Mouse (Mus musculus): Measurements from ENCODE around the gene Peak1.

- no peak for TF ChIP-seq POLR2AphosphoS5 (IDR thresholded peaks at IDR 0.05; ENCODE audit: borderline replicate concordance, low read depth, low read length)
- TF ChIP-seq MEF2A (IDR thresholded peaks at IDR 0.05; ENCODE audit: extremely low read depth, insufficient replicate concordance, low read depth, low read length, poor library complexity, severe bottlenecking): no peak
- peak; percentile 9; the same call in 1 of the 2 replicates for TF ChIP-seq MAX (IDR thresholded peaks at IDR 0.05; ENCODE audit: low read length)
- no peak for TF ChIP-seq USF1 (IDR thresholded peaks at IDR 0.05; ENCODE audit: low read depth, low read length)
- peak in 2 of 3 experiments; percentile 60 to 85; a peak in 5 of 6 replicates for TF ChIP-seq CTCF (IDR thresholded peaks at IDR 0.05 in 2 of 3, conservative IDR thresholded peaks at IDR 0.05 in 1 of 3; ENCODE audit: control insufficient read depth in 1 of 3, insufficient read depth in 1 of 3, low read depth in 2 of 3, low read length in 3 of 3, poor library complexity in 1 of 3, severe bottlenecking in 1 of 3)
- no peak for TF ChIP-seq EP300 (IDR thresholded peaks at IDR 0.05; ENCODE audit: low read depth in 1 of 2, low read length in 2 of 2)
- peak; percentile 11; the same call in 1 of the 2 replicates for TF ChIP-seq ZC3H11A (IDR thresholded peaks at IDR 0.05; ENCODE audit: low read depth, low read length)
- TF ChIP-seq POLR2A (IDR thresholded peaks at IDR 0.05; ENCODE audit: control insufficient read depth in 1 of 2, insufficient read depth in 1 of 2, low read depth in 1 of 2, low read length in 2 of 2, poor library complexity in 1 of 2): no peak
- TF ChIP-seq MYB (IDR thresholded peaks at IDR 0.05; ENCODE audit: low read depth, low read length): no peak
- TF ChIP-seq MAZ (IDR thresholded peaks at IDR 0.05; ENCODE audit: low read depth, low read length): no peak; the same call in 1 of the 2 replicates
- no peak for TF ChIP-seq MYC (IDR thresholded peaks at IDR 0.05; ENCODE audit: low read depth, low read length)
- no peak for TF ChIP-seq ZMIZ1 (IDR thresholded peaks at IDR 0.05; ENCODE audit: low read depth, low read length)
- TF ChIP-seq CHD1 (IDR thresholded peaks at IDR 0.05; ENCODE audit: low read depth, low read length): no peak
Measured at GRCm38 (mm10) chr9:56417415-56417947, 386 bp downstream of the Peak1 start.

All from MEL (cell line).